Mouse (Mus musculus) cerebellum, postnatal 25 days (tissue): ENCODE results near the gene Arhgap6.

ENCODE experiments used
- DNase-seq, 2 experiments: peaks; one replicate each; pipeline ENCODE4 v3.0.0; 2021; ENCODE audit warnings: mixed read lengths in 2 of 2

The Arhgap6 gene

DNA sequence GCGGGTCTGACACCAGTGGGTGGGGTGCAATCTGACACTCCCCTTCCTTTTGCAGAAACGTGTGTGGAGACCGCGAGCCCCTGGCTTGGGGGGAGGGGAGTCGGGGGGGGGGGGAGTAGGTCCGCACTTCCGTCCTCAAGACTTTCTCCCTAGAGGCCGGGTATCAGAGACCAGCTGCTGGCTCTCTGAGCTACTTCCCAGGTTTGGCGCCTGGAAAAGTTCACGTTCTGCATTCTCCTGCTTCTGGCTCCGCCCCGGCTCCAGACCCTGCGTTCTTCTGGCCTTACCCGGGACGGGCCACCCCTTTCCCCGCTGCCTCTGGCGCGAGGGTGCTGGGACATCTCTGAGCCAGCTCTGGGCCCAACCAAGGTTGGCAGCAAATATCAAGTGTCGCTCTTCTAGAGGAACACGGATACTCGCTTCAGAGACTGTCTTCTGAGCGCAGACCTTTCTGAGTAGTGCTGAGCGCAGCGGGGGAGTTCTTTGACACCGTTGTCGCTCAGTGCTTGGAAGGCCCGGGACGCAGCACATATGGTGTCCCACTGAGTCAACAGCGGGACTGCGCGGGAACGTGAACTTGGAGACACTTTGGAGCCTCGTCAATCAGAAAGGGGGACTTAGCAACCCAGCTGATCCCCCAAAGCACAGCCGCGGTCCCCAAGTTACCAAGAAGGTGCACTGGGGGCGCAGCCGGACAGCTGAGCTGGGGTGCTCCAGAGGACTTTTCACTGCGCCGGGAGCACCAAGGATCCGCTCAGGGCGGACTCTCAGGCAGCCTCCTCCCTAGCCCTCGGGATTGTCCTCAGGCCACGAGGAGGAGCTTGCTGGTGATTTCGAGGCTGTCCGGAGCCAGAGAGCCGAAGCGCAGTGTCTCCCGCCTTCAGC is at the start of gene Arhgap6:
Gene Arhgap6, plus strand, starts transcription at position 126 of the 885 bp plus-strand sequence.
- peak; percentile 6 to 7 for DNase-seq

DNA sequence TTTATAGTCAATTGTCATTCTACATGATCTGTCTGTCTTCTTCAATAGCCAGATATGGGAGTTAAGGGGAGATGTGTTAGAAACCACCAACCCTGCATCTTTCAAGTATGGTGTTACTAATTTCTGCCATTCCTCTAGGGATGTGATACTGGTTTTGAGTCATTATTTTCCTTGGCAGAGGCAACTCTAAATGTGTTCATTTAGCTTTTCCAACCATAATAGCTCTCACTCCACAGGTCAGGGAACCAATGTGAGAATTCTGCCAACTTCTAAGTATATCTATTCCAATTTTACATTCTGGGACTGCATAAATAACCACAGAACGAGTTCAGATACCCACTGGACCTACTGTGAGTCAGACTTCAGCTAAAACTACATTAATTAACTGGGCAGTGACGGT is 47.9 kb upstream of the Arhgap6 start:
- no peak for DNase-seq

DNA sequence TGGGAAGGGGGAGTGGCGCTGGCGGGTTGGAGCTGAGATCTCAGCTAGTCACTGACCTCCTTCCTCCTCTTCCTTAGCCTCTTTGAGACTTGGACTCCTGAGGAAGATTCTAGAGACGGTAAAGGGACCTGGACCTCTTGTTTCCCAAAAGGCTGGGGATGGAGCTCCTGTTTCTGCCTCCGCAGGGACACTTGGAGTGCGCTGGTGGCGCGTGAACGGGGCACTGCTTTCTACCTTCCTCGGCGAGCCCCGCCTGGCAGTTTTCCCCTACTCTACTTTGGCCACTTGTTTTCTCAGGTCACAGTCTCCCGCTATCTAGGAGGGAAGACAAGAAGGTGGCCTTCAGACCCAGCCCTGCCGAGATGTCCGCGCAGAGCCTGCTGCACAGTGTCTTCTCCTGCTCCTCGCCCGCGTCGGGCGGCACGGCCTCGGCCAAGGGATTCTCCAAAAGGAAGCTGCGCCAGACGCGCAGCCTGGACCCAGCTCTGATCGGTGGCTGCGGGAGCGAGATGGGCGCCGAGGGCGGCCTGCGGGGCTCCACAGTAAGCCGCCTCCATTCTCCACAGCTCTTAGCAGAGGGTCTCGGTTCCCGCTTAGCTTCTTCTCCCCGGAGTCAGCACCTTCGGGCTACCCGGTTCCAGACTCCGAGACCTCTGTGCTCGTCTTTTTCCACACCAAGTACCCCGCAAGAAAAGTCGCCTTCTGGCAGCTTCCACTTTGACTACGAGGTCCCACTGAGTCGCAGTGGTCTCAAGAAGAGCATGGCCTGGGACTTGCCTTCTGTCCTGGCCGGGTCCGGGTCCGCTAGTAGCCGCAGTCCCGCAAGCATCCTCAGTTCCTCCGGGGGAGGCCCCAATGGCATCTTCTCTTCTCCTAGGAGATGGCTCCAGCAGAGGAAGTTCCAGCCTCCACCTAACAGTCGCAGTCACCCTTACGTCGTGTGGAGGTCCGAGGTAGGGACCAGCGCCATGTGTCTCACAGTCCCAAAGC is 1.3 kb downstream of the Arhgap6 start:
- peak; percentile 13 to 15 for DNase-seq

GRCm38 (mm10) chrX:168804677-168805076 is 9.8 kb downstream of the Arhgap6 start:
- DNase-seq, result no peak

- DNase-seq, result no peak
Measured at GRCm38 (mm10) chrX:168810513-168811265, 15.8 kb downstream of the Arhgap6 start.

DNA sequence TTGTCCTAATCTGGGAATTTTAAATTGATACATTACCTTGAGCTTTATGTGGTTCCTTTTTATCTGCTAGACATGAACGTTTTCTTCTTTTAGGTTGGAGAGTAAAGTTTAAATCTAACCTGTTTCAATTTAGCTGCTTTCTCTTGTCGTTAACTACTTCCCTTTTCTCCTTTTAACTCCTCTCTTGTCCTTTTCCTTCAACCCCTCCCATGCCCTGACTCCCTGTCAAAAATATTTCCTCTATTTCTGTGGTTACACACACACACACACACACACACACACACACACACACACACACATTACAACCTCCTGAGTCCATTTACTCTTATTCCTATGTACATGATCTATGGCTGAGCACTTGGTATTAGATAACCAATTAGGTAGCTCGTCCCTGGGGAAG is 24.0 kb downstream of the Arhgap6 start:
- no peak for DNase-seq

GRCm38 (mm10) chrX:168824166-168824565 is 29.3 kb downstream of the Arhgap6 start:
- no peak for DNase-seq

- DNase-seq, result no peak
Measured at GRCm38 (mm10) chrX:168832343-168832742, 37.4 kb downstream of the Arhgap6 start.

DNA sequence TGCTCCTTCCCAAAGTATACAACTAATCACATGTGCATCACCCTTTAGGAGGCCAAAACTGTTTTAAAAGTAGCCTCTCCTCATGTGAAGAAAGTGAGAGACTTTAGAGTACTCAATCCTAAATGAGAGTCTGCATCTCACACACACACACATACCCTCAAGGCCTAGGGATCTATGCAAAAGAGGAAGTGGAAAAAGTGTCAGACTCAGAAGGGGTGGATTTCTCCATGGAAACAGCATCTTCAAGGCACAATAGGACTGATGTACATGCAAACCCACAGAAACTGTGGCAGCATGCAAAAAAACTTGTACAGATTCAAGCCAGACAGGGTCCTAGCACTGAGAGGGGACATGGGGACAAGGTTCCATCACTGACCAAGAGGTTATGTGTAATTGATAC is 53.2 kb downstream of the Arhgap6 start:
- no peak for DNase-seq

- no peak for DNase-seq
Measured at GRCm38 (mm10) chrX:168874688-168875087, 79.8 kb downstream of the Arhgap6 start.

DNA sequence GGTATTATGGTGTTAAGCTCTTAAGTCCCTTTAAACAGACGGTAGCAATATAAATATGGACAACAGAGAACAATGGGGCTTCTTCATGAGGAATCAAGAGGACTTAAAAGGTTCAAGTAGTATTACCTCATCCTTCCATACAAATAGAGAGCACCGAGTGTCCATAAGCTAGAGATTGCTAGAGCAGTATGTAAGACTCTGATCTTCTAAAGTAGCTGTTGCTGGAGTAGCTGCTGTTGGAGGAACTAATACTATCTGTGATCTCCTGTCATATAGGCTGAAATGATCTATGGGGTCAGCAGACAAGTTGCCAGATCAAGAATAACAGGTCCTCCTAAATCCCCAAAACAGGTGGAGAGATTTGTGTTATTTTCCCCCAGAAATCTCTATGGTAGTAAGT is 108.7 kb downstream of the Arhgap6 start:
- no peak for DNase-seq

- DNase-seq, result no peak
Measured at GRCm38 (mm10) chrX:168904086-168904485, 109.2 kb downstream of the Arhgap6 start.

GRCm38 (mm10) chrX:168907586-168907985 is 112.7 kb downstream of the Arhgap6 start:
- no peak for DNase-seq

GRCm38 (mm10) chrX:168913519-168913918 is 118.6 kb downstream of the Arhgap6 start:
- no peak for DNase-seq

- DNase-seq, result no peak
Measured at GRCm38 (mm10) chrX:168920942-168921341, 126.0 kb downstream of the Arhgap6 start.

- DNase-seq, result no peak
Measured at GRCm38 (mm10) chrX:168932420-168932819, 137.5 kb downstream of the Arhgap6 start.

DNA sequence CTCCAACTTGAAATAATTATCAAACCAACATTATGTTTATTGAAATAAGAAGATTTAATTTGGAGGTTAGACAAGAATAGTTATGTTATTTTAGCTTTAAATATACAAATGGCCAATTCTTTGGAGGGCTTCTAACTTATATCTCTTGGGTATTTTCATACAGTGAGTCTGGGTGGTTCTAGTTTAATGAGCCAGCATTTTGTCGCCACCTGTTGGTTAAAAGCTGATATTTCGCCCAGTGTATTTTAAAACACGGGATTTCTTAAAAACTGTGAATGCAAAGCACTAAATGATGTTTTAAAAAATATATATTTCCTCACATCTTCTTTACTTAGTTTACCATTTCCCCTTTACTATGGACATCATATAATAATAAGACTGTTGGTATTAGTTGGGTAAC is 140.5 kb downstream of the Arhgap6 start:
- DNase-seq, result peak in 1 of 2 experiments; percentile 30

DNA sequence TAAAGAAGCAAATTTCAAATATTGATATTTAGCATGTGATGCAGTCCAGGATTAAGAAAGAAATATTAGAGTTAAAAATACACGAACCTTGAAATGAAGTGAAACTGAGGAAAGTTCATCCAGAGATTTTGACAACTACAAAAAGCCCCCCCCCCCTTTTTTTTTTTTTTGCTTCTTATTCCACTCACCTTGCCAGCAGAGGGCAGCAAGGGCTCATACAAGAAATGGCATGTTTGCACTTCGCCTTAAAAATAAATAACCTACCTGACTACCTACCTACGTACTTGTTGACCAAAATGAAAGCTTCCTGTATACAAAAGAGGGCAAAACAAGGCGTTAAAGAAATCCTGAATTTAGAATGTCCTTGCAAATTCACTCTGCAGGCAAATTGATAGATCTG is 143.0 kb downstream of the Arhgap6 start:
- peak in 1 of 2 experiments; percentile 15 for DNase-seq

DNA sequence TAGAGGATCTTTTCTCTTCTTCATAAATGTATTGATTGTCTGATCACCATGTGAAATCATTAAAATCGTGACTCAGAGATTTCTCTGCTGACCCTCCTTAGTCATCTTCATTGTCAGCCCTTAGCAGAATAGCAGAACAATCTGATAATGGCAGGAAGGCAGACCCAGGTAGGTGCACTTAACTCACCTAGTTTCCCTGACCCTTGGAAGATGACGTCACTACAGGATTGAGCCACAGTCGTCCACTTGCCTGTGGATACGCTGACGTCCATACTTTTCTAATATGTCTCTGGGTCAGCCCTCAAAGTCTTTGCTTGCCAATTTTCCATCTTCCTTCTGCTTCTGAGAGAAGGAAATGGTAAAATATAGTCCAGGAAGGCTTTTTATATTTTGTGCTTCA is 146.8 kb downstream of the Arhgap6 start:
- DNase-seq, result no peak

DNA sequence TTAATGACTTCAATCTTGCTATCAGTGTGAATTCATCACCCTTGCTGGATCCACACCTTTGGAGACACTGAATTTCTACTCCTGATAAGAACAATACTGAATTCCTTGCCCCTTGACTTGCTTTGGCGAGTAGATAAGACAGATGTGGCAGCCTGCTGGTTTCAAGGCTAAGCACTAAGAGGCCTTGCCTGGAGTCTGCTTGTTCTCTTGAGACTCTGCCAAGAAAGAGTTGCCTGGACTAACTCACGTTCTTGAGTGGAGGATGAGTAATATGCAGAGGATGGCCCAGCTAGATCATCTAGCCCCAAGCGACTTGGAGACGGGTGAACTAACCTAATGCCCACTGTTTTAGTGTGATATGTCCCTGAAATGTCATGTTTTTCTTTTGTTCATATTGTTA is 148.3 kb downstream of the Arhgap6 start:
- no peak for DNase-seq

GRCm38 (mm10) chrX:168975444-168975843 is 180.5 kb downstream of the Arhgap6 start:
- no peak for DNase-seq

- no peak for DNase-seq
Measured at GRCm38 (mm10) chrX:168977776-168978175, 182.9 kb downstream of the Arhgap6 start.

DNA sequence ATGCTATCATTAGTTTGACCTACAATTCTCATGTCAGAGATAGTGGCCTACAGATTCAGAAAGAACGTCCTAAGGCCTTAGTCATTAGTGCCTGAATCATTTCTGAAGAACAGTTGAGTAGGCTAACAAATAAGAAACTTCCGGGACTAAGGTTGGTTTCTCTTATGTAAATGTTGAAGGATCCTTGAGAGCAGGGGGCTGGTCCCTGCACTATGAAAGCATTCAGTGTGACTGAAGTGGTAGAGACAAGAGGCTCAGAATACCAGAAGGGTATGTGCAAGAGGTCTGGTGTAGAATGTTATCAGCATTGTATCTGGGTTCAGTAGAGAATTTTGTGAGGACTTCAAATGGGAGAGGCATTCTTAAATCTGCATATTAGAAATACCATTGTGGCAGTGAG is 185.5 kb downstream of the Arhgap6 start:
- no peak for DNase-seq
